Mouse (Mus musculus): ENCODE results near the gene Lactb.

- no peak for TF ChIP-seq CTCF (conservative IDR thresholded peaks at IDR 0.05; ENCODE audit: low read length)
- TF ChIP-seq POU5F1 (IDR thresholded peaks at IDR 0.05; ENCODE audit: borderline replicate concordance, low read length) = no peak
Observed at GRCm38 (mm10) chr9:66927696-66928402, 47.4 kb downstream of the Lactb start.

All from E14TG2a.4 (cell line).